9 mouse cellular contexts compared by ENCODE assay signal in the genomic region with DNA sequence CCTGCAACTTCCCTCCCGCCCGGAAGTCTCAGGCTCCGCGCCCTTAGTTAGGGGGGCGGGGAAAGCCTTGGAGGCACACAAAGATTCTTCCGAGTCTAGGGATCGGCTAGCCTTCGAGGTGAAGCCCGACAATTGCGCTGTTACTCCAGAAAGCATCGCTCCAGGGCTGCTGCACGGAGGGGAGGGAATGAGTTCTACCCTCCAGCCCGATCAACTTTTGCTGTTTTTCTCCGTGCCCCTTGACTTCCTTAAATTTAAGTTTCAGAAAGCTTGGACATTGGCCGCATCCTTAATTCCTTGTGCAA. TPM values are rescaled to one million over a fixed set of nuclear protein-coding genes. Genes with fewer than 3 reads are reported as not detected.
A peak's percentile ranks its signal among the peaks of the same experiment; 100 is the strongest.
DNase-seq lines count a peak whose midpoint lies in the region; ATAC-seq and TF ChIP-seq lines count a peak whose summit lies in the region.
"Had no signal": no experiment of that assay in that cellular context is flagged by ENCODE, and none has a peak within 500 bp of the region (broad histone marks: within the 10 kb centered on the region; RNA-seq: fewer than 3 reads in every experiment).

No protein-coding gene starts in this region.

- peak; percentile 69; the same call in 1 of the 2 replicates for TF ChIP-seq POLR2A in bone marrow, adult 2 months (IDR thresholded peaks at IDR 0.05; ENCODE audit: borderline replicate concordance, control insufficient read depth, low read depth, low read length)

- DNase-seq in heart, postnatal 0 days (ENCODE audit: low spot score), result no peak
- DNase-seq in heart, postnatal 4 days, result no peak
- DNase-seq in left cerebral cortex, postnatal 25 days (ENCODE audit: low spot score in 2 of 2), result no peak
- DNase-seq in yolk sac, embryonic 10.5 days (ENCODE audit: low spot score), result no peak

- no peak for TF ChIP-seq EP300 in heart, postnatal 0 days (IDR thresholded peaks at IDR 0.05; ENCODE audit: low read depth)

- H3K36me3 ChIP-seq in heart, postnatal 0 days (replicated peaks; ENCODE audit: control insufficient read depth, insufficient read depth, low read length), result no peaks in the 10 kb centered on the region
- no peaks in the 10 kb centered on the region for H3K36me3 ChIP-seq in hindbrain, embryonic 12.5 days
- H3K36me3 ChIP-seq in midbrain, embryonic 12.5 days, result no peaks in the 10 kb centered on the region

- H3K9me3 ChIP-seq in heart, postnatal 0 days (replicated peaks; ENCODE audit: control insufficient read depth, low read length), result no peaks in the 10 kb centered on the region
- H3K9me3 ChIP-seq in hindbrain, embryonic 12.5 days (replicated peaks), result no peaks in the 10 kb centered on the region
- no peaks in the 10 kb centered on the region for H3K9me3 ChIP-seq in midbrain, embryonic 12.5 days

- peaks cover 11% of the 10 kb centered on the region for H3K4me1 ChIP-seq in heart, postnatal 0 days (ENCODE audit: control insufficient read depth, insufficient read depth)
- H3K4me1 ChIP-seq in bone marrow, adult 2 months (ENCODE audit: control insufficient read depth, insufficient read depth, low read length), result peaks cover 1% of the 10 kb centered on the region; the same call in 1 of the 2 replicates
- H3K4me1 ChIP-seq in hindbrain, embryonic 12.5 days, result peaks cover 34% of the 10 kb centered on the region
- peaks cover 36% of the 10 kb centered on the region for H3K4me1 ChIP-seq in midbrain, embryonic 12.5 days

- intact Hi-C loops in left cerebral cortex, postnatal 25 days (cut with DNase I), result loop anchor here (5.0 kb wide), 3 partner anchors 76 to 449 kb away; partner anchors contain the start of genes Cox5a and Imp3

- ATAC-seq in heart, postnatal 0 days (ENCODE audit: insufficient read depth, low read depth), result no peak
- no peak for ATAC-seq in hindbrain, embryonic 12.5 days (ENCODE audit: low FRiP score)
- ATAC-seq in midbrain, embryonic 12.5 days (ENCODE audit: low FRiP score, low read depth), result no peak
- no peak for ATAC-seq in granulocyte monocyte progenitor cell, adult 5-6 weeks (replicated peaks; ENCODE audit: poor library complexity, severe bottlenecking)

- H3K4me3 ChIP-seq in heart, postnatal 0 days (ENCODE audit: low read depth, low read length), result peak overlapping the region; percentile 88
- H3K4me3 ChIP-seq in bone marrow, adult 2 months (replicated peaks; ENCODE audit: control insufficient read depth, low read depth, low read length), result peak overlapping the region; percentile 73
- H3K4me3 ChIP-seq in hindbrain, embryonic 12.5 days, result peak overlapping the region; percentile 93
- peak overlapping the region; percentile 85 for H3K4me3 ChIP-seq in midbrain, embryonic 12.5 days

- H3K9ac ChIP-seq in heart, postnatal 0 days (replicated peaks; ENCODE audit: low read depth, low read length), result peak overlapping the region; percentile 66
- peak overlapping the region; percentile 69 for H3K9ac ChIP-seq in hindbrain, embryonic 12.5 days
- H3K9ac ChIP-seq in midbrain, embryonic 12.5 days (replicated peaks), result peak overlapping the region; percentile 73

- no peaks in the 10 kb centered on the region for H3K27me3 ChIP-seq in heart, postnatal 0 days (ENCODE audit: control insufficient read depth, insufficient read depth, low read length)
- no peaks in the 10 kb centered on the region for H3K27me3 ChIP-seq in hindbrain, embryonic 12.5 days
- no peaks in the 10 kb centered on the region for H3K27me3 ChIP-seq in midbrain, embryonic 12.5 days
- H3K27me3 ChIP-seq: Patski had no signal

- TF ChIP-seq CTCF in heart, postnatal 0 days (IDR thresholded peaks at IDR 0.05; ENCODE audit: low read depth), result no peak
- no peak for TF ChIP-seq CTCF in bone marrow, adult 2 months (IDR thresholded peaks at IDR 0.05; ENCODE audit: control insufficient read depth, insufficient read depth, low read length)

- WGBS in heart, postnatal 0 days, result under 1% methylated on average over 15 of the region's 15 CpGs
- under 1% methylated on average over 15 of the region's 15 CpGs for WGBS in bone marrow, adult 2 months
- WGBS in hindbrain, embryonic 12.5 days, result 1% methylated on average over 15 of the region's 15 CpGs
- 0% methylated on average over 15 of the region's 15 CpGs for WGBS in midbrain, embryonic 12.5 days

- H3K4me2 ChIP-seq in heart, postnatal 0 days (ENCODE audit: low read depth, low read length), result peak overlapping the region; percentile 87
- peak overlapping the region; percentile 83 for H3K4me2 ChIP-seq in hindbrain, embryonic 12.5 days (replicated peaks)
- peak overlapping the region; percentile 93 for H3K4me2 ChIP-seq in midbrain, embryonic 12.5 days (replicated peaks)

- H3K27ac ChIP-seq in heart, postnatal 0 days (ENCODE audit: low read depth), result peak overlapping the region; percentile 99
- H3K27ac ChIP-seq in bone marrow, adult 2 months (ENCODE audit: control insufficient read depth, insufficient read depth, low read depth, low read length, poor library complexity), result peak overlapping the region; percentile 86
- H3K27ac ChIP-seq in hindbrain, embryonic 12.5 days, result peak overlapping the region; percentile 98
- H3K27ac ChIP-seq in midbrain, embryonic 12.5 days (replicated peaks), result peak overlapping the region; percentile 91

RNA-seq across cellular contexts. Expression of gene Sin3a, which starts 1.9 kb away (rescaled TPM):
- total RNA-seq in heart, postnatal 0 days (2014; rRNA removed; ENCODE audit: low replicate concordance), result 27.9 and 39.6 TPM in 2 replicates
- polyA plus RNA-seq in heart, postnatal 0 days (2015; fragmentation: Nextera tagmentation; extraction: Ambion mirVana), result 9.7 and 12.1 TPM in 2 replicates
- total RNA-seq in heart, postnatal 4 days (2021), result 10 to 100 TPM; 46.2 to 46.5 TPM
- polyA plus RNA-seq in bone marrow, adult 2 months (2011; ENCODE audit: insufficient read depth, insufficient read length, low replicate concordance, missing spikeins), result 14.5 and 29.2 TPM in 2 replicates
- polyA plus RNA-seq in hindbrain, embryonic 12.5 days (2016; fragmentation: Nextera tagmentation; extraction: Ambion mirVana), result 38.7 and 41.2 TPM in 2 replicates
- 44.3 and 48.5 TPM in 2 replicates for polyA plus RNA-seq in midbrain, embryonic 12.5 days (2016; fragmentation: Nextera tagmentation; extraction: Ambion mirVana)
- total RNA-seq in left cerebral cortex, postnatal 25 days (2021), result 10 to 100 TPM; 35.2 to 44.6 TPM
- total RNA-seq in granulocyte monocyte progenitor cell, adult 5-6 weeks (2014; fragmentation: Nextera tagmentation), result 57.1 and 77.6 TPM in 2 replicates
- 94.9 and 150 TPM in 2 replicates for total RNA-seq in granulocyte monocyte progenitor cell, adult 5-6 weeks (2017)

RNA-seq across cellular contexts. Expression of gene Man2c1, which starts 56.7 kb away (rescaled TPM):
- total RNA-seq in heart, postnatal 0 days (2014; rRNA removed; ENCODE audit: low replicate concordance), result 106 and 138 TPM in 2 replicates
- 31.8 and 35.6 TPM in 2 replicates for polyA plus RNA-seq in heart, postnatal 0 days (2015; fragmentation: Nextera tagmentation; extraction: Ambion mirVana)
- 10 to 100 TPM; 58.8 to 68.4 TPM for total RNA-seq in heart, postnatal 4 days (2021)
- polyA plus RNA-seq in bone marrow, adult 2 months (2011; ENCODE audit: insufficient read depth, insufficient read length, low replicate concordance, missing spikeins), result 59.3 and 101 TPM in 2 replicates
- polyA plus RNA-seq in hindbrain, embryonic 12.5 days (2016; fragmentation: Nextera tagmentation; extraction: Ambion mirVana), result 62.3 TPM in 2 replicates
- polyA plus RNA-seq in midbrain, embryonic 12.5 days (2016; fragmentation: Nextera tagmentation; extraction: Ambion mirVana), result 59.9 and 67.6 TPM in 2 replicates
- 100 to 1,000 TPM; 107 to 142 TPM for total RNA-seq in left cerebral cortex, postnatal 25 days (2021)
- 74.7 and 103 TPM in 2 replicates for total RNA-seq in granulocyte monocyte progenitor cell, adult 5-6 weeks (2014; fragmentation: Nextera tagmentation)
- 43.3 and 63.9 TPM in 2 replicates for total RNA-seq in granulocyte monocyte progenitor cell, adult 5-6 weeks (2017)
